Mouse (Mus musculus): ENCODE results near the gene Efna2.
A peak's percentile ranks its signal among the peaks of the same experiment; 100 is the strongest.
"Not testable (repeated sequence)": the region's sequence is repeated elsewhere in the genome, so short reads cannot be mapped to it uniquely, and the experiment has no call there.

The Efna2 gene

GRCm38 (mm10) chr10:80189999-80190398 is 10.7 kb downstream of the Efna2 start:
- DNase-seq (ENCODE audit: low read depth): no peak

GRCm38 (mm10) chr10:80190491-80191051 is 11.3 kb downstream of the Efna2 start:
- no peak for DNase-seq (ENCODE audit: low read depth)

- DNase-seq (ENCODE audit: low read depth): no peak
These were observed 14.7 kb downstream of the Efna2 start for GRCm38 (mm10) chr10:80193976-80194375.

- no peak for DNase-seq (ENCODE audit: low read depth)
These were observed 15.2 kb downstream of the Efna2 start for GRCm38 (mm10) chr10:80194441-80194840.

- no peak for DNase-seq (ENCODE audit: low read depth)
These were observed 16.9 kb downstream of the Efna2 start for GRCm38 (mm10) chr10:80196167-80196566.

- DNase-seq (ENCODE audit: low read depth): no peak
These were observed 17.7 kb downstream of the Efna2 start for GRCm38 (mm10) chr10:80196778-80197581.

GRCm38 (mm10) chr10:80199440-80200008 is 20.2 kb downstream of the Efna2 start:
- DNase-seq (ENCODE audit: low read depth): peak; percentile 85

GRCm38 (mm10) chr10:80200485-80200884 is 21.2 kb downstream of the Efna2 start:
- no peak for DNase-seq (ENCODE audit: low read depth)

- DNase-seq (ENCODE audit: low read depth): no peak
These were observed 24.8 kb downstream of the Efna2 start for GRCm38 (mm10) chr10:80204055-80204454.

GRCm38 (mm10) chr10:80207201-80207600 is 27.9 kb downstream of the Efna2 start:
- no peak for DNase-seq (ENCODE audit: low read depth)

GRCm38 (mm10) chr10:80207676-80208075 is 28.4 kb downstream of the Efna2 start:
- no peak for DNase-seq (ENCODE audit: low read depth)

GRCm38 (mm10) chr10:80208248-80208647 is 29.0 kb downstream of the Efna2 start:
- DNase-seq (ENCODE audit: low read depth): no peak

GRCm38 (mm10) chr10:80208841-80209371 is 29.6 kb downstream of the Efna2 start:
- DNase-seq (ENCODE audit: low read depth): no peak

GRCm38 (mm10) chr10:80211547-80212103 is 32.3 kb downstream of the Efna2 start:
- not testable (repeated sequence) for DNase-seq (ENCODE audit: low read depth)

GRCm38 (mm10) chr10:80215048-80215772 is 35.9 kb downstream of the Efna2 start:
- DNase-seq (ENCODE audit: low read depth): no peak

- DNase-seq (ENCODE audit: low read depth): no peak
These were observed 41.4 kb downstream of the Efna2 start for GRCm38 (mm10) chr10:80220676-80221075.

- DNase-seq (ENCODE audit: low read depth): not testable (repeated sequence)
These were observed 43.9 kb downstream of the Efna2 start for GRCm38 (mm10) chr10:80223137-80223536.

- DNase-seq (ENCODE audit: low read depth): no peak
These were observed 46.8 kb downstream of the Efna2 start for GRCm38 (mm10) chr10:80226071-80226415.

- peak; percentile 97 for DNase-seq (ENCODE audit: low read depth)
These were observed 47.3 kb downstream of the Efna2 start, which contains the start of gene Mum1 for GRCm38 (mm10) chr10:80226416-80227165. Mum1 (plus strand) TSS chr10:80226434.

- no peak for DNase-seq (ENCODE audit: low read depth)
These were observed 47.9 kb downstream of the Efna2 start for GRCm38 (mm10) chr10:80227166-80227539.
